Mouse (Mus musculus) megakaryocyte, adult 5-6 weeks (primary cell): Measurements from ENCODE around the gene C1qtnf3. TPM values are rescaled to one million over a fixed set of nuclear protein-coding genes. Genes with fewer than 3 reads are reported as not detected.

ENCODE experiments used
- ATAC-seq: 2 replicates; pipeline ENCODE4 v1.8.0; 2016; ENCODE audit warnings: mild to moderate bottlenecking, inconsistent platforms; ENCODE audit not compliant: poor library complexity, severe bottlenecking
- total RNA-seq, 2 experiments: library from RNA; stranded (forward) in 1 of 2; stranded (reverse) in 1 of 2; fragments of 153-499, 151-499 nt in 1 of 2; fragments of 221-1000, 200-1000 nt in 1 of 2; gene quantifications; 2 replicates each; pipeline versions ENCODE4 v1.2.3 to v1.2.4; 2015 to 2017

Gene C1qtnf3
- total RNA-seq (2015) (not detected in 2 replicates), total RNA-seq (2017) (not detected in 2 replicates)

DNA sequence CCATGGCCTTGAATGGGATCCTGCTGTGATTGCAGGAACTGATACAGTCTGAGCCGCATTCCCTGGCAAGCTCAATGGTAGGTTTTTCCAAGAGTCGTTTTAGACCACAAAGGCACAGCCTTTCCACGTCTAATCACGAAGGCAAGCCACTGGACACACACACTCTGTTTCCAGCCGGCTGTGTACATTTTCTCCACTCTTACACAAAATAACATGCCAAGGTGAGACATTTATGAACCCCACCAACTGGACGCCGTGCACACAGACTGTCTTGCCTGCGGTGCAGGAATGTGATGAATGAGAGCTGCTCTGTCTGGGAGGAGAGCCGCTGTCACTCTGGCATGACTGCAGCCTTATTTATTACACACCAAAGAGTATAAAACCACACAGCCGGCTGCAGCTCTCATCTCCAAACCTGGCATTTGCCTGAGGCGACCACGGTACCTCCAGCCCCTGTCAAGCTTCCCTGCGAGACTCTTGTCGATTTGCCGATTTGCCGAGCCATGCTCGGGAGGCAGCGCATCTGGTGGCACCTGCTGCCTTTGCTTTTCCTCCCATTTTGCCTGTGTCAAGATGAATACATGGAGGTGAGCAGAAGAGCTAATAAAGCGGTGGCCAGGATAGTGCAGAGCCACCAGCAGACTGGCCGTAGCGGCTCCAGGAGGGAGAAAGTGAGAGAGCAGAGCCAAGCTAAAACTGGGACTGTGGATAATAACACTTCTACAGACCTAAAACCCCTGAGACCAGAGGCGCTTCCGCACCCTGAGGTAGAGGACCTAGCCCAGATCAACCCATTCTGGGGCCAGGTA, at the start of gene C1qtnf3:
TSS of gene C1qtnf3 (plus strand) at position 382 of the 809 bp plus-strand sequence.
- ATAC-seq, result no peak

DNA sequence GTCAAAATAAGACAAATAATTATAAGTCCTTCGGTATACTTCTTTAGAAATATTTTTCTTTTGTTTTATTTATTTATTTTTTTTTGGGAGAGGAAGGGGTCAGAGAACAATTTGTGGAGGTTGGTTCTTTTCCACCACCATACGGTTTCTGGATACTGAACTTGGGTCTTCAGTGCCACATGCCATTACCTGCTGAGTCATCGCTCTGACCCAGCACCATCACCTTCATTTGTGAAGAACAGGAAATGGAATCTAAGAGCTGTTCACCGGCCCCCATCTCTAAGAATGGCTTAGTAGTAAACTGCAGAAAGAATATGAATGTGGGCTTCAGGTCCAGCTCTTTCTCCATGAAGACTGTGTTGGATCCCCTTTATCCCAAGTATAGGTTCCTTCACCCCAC, 49.8 kb upstream of the C1qtnf3 start:
- ATAC-seq, result no peak

DNA sequence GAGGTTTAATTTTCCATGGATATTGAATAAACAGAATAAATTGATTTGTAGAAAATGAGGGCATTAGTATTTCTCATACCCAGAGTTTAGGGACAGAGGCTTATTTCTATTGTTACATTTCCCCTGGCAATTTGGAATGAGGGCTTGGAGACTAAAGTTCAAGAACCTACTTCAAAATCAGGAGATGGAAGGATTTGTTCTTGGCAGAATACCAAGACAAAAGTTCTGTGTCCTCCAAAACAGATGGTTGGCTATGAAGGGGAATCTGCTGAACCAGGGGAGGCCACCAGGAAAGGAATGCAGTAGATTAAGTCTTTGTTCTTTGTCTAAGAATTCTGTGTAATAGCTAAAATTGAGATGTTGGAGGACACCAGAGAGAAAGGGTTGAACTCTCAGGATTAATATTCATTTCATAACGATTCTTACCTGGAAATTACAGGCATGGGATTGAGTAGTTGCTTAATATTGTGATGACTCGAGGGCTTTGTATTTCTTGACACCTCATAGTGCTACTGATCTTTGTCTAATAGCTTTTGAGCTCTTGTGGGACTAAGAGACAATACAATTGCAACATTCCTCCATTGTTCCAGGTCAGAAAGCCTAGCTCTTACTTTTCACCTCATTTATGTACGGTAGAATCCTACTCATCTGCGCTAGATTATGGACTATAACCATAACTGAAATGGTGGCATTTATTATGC, 35.4 kb upstream of the C1qtnf3 start:
- no peak for ATAC-seq

DNA sequence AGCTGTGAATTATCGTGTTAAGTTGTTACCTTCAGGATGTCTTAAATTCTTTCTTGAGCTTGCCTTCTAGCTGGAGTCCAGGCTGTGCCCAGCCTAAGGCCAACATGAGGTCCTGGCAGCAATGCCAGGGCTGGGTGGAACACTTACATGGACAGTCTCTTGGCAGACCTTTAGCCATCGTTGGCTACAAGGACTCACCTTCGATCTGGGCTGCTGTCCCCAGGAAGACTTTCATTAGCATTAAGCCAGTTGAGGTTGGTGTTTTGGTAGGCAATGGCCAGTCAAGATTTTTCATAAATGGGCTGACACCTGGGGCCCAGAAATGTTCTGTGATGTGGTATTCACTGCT, 34.8 kb upstream of the C1qtnf3 start:
- no peak for ATAC-seq

DNA sequence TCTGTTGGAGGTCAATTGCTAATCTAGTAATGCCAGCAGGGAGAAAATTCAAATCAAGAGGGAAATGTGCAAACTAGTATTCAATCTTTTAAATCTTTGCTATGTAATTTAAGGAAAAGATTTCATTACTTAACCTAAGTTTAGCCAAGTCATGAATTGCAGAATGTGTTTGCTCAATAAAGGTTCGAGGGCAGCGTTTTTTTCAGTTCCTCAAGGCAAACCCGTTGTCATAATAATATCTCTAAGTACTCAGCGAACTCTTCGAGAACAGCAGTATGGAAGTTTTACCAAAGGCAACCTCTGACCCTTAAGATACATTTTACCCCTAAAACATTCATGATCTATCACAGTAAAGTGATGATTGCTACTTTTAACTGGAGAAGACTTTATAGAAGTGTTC, 31.9 kb upstream of the C1qtnf3 start:
- peak; percentile 66 for ATAC-seq

DNA sequence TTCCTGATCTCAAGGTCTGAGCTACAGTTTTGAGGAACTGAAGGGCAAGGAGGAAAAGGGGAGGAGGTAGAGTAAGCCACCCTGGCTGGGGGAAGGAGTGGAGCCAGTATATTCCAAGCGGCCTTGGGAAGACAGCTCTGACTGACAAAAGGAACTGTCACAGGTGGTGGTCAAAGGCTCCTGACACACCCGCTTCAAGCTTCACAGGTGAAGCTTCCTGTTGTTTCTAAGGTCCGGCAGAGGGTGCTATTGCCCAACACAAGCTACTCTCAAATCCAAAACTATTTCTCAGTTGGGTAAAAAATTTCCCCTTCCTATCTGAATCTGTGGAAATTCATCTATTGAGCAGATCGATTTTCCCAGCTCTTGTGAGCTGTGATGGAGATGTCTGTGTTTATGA, 31.1 kb upstream of the C1qtnf3 start:
- ATAC-seq, result peak; percentile 74

DNA sequence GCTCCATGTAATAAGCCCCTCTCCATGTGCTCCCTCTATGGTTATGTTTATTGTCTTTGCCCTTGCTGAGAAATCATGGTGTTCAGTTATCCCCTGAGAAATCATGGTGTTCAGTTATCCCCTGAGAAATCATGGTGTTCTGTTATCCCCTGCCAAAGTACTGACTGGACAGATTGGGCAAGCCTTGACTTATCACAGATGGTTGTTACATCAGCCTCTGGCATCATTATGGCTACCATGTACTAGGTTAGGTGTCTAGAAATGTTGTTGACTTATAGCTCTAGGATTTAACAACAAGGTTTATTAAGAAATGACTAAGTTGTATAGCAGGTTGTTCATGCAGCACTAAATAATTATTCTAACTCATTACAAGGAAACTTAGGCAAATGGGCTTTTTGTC, 30.1 kb upstream of the C1qtnf3 start:
- no peak for ATAC-seq

DNA sequence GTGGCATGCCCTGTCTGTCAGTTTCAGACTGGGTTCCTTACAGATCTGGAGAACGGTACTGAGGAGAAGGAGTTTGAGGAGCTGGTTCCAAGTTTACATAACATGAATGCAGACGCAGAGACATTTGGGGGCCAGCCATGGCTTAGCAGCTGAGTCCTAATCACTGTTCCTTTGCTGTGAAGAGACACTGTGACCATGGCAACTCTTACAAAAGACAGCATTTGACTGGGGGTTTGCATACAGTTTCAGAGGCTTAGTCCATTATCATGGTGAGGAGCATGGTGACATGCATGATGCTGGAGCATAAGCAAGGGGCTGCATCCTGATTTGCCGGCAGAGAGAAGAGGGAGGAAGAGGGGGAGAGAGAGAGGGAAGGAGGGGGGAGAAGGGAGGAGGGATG, 29.6 kb upstream of the C1qtnf3 start:
- ATAC-seq, result no peak

DNA sequence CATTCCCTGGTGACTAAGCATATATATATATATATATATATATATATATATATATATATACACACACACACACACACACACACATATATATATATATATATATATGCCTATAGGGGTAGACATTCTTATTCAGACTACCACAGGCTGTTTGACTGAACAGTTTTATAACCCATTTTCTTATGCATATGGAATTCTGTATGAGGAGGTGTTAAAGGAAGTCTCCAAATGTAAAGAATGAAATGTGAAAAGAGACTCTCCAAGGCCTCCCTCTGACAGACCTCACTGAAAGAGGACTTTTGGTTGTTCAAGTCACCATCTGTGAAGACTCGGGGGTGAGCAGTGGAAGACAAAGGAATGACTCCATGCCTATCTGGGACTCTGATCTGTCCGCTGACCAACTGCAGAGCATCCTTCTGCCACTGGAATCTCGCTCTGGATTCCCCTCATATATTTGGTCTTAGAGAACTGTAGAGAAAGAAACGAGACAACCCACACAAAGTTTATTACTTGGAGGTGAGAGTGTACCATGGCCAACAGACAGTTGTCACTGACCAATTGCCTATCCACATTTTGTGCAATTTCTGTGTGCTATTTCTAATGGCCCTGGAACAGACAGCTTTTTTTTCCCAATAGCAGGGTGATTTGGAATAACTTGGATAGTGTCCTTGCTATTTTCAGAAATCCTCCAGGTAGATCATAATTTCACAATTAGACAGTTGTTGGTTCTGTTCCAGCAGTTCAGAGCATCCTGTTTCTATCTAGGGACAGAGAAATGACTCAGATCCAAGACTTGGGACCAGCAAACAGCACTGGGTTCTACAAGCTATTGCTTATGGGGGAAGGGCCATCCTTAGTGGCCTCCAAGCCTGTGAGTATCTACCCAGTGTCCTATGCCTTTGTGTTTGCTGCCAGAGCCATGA, 28.8 kb upstream of the C1qtnf3 start:
- no peak for ATAC-seq

DNA sequence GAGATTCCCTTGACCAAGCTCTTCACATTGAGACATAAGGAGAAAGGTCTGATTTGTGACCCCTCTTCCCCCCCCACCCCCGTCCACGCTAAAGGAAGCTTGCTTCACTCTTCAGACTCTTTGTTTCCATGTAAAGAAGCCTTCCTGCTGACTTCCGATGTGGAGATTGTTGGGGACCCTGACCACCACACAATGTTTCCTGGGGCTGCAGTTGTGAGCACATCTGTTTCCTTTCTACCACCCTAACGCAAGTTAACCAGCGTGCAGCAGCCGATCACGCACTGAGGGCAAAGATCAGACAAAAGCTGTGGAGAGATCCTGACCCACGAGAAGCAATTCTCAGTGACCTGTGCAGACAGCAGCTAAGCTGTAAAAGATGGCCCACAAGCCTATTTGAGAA, 24.8 kb upstream of the C1qtnf3 start:
- ATAC-seq, result no peak

DNA sequence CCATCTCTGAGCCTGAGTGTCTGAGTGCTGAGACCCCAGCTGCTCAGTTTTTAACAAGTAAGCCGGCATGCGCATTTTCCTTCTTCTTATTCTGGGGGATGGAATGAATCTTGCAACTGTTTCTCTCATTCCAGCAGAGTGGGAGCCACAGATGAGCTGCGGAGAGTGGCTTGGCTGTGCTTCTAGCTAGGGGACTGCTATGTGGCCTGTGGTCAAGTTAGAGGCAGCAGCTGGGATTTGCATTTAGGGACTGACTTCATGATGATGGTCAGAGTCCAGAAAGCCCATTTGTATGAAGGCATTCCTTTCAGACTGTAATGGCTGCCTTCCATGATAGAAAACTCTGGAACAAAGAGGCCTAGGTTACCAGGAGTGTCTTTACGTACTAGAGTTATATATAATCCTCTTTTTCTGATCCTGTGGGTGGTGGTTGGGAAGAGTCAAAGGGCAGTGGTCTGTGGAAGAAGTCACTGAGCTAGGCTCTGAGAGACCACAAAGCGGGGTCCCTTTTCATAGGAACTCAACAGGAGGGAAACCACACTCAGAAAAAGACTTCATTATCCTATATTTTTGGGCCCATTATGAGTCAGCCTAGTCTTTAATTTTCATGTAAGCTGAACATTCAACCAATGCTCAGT, 23.4 kb upstream of the C1qtnf3 start:
- no peak for ATAC-seq

DNA sequence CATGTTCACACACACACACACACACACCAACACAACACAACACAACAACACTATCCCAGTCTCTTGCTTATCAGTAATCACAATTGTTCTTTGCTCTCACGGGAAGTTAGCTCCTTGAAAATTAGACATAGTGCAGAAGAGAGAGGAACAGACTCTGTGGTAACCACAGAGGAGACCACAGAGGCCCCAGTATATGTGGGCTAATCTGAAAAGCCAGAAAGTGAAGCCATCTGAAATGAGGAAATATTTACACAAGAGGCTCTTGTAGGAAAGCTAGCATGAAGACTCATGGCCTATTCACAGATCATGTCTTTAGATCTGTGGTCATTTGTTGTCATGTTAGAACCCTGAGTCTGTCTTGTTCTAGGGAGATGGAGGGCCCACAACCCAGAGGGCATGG, 18.2 kb upstream of the C1qtnf3 start:
- ATAC-seq, result peak; percentile 98

DNA sequence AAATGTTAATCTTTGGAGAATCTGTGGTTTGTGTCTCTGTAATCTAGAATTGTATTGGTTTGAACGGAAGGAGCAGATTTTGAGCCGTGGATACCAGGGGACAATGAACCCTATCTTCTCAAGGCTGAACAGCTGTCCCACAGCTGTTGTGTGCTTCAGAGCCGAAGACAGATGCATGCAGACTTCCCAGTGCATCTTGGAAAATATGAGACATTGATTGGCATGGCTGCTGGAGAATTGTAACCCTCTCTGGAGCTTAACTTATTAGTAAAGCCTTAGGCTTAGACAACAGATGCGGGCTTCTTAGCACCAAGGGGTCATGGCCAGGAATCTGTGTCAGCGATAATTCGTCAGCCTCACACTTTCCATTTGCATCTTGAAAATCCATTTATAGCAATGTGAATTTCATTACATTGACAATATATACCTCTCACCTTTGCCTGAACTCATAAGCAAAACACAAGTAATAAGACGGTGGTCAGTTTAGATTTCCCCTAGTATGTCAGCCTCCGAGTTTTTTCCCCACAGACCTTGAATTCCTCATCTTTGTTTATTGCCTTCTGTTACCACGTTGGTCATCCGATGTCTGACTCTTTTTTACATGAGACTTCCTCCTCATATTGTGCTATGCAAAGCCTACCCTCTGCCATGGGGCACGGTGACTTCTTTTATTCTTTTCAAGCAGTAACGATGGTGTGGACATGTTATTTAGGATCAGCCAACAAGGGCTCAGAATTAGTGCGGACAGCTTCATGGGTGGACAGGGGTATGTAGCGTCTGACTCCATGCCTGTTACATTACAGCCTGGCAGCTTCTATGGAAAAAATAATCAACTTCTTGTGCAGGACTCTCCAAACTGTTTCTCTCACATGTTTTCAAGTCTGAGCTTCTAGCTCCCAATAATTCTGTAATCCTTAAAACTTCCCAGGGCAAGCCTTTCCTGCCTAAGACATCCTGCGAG, 11.7 kb upstream of the C1qtnf3 start:
- ATAC-seq, result no peak

DNA sequence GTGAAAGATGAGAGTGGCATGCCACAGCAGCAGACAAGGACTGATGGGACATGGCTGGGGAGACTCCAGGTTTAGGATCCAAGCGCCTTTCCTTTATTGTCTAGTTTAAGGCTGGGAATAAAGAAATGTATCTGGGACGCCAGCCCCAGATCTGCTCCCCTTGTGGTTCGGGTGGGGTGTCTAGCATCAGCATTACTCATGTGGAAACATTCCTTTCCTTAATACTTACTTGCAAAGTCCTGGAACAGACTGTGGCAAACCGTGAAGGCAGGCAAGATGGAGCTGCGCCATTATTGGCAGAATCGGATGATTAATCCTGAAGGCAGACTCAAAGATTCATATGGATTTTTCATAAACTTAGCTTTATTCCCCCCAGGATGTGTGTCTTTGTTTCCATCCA, 10.2 kb upstream of the C1qtnf3 start:
- no peak for ATAC-seq

DNA sequence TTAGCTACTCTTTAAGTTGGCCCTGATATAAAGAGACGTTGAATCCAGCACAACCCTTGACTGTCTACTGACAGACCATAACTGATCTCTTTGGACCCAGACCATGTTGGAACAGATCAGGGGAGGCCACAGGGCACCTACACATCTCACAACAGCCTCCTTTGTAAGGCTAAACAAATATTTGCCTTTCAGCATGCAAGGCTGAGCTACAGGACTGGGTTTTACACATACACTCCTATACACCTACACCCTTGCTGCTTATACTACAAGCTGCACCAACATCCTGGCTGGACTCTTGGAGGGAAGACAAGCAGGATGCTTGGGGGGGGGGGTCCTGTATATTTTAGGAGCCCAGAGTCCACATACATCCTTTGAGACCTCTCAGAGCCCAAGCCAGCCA, 4.3 kb upstream of the C1qtnf3 start:
- no peak for ATAC-seq

DNA sequence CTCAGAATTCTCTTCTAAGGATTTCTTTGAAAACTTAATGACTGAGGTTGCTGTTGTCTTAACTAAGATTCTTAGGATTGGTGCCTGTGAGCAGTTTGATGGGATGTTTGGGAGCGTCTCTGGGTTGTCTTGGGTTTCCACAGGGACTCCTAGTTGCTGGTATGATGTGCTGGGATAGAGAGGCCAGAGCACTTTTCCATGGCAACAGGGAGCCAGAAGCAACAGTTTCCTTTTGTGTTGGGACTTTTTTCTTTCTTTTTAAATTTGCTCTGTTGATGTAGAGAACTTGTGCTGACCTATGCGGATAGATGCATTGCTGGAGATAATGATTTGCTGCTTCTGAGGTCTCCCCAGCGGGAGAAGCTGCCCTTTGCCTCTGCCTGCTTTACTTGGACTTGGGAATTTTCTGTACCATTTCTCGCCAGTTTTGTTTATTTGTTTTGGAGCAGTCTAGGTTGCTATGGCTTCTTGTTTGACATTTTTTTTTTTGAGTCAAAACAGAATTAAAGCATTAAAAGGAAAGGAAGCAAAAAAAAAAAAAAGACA, 701 bp downstream of the C1qtnf3 start:
- no peak for ATAC-seq

DNA sequence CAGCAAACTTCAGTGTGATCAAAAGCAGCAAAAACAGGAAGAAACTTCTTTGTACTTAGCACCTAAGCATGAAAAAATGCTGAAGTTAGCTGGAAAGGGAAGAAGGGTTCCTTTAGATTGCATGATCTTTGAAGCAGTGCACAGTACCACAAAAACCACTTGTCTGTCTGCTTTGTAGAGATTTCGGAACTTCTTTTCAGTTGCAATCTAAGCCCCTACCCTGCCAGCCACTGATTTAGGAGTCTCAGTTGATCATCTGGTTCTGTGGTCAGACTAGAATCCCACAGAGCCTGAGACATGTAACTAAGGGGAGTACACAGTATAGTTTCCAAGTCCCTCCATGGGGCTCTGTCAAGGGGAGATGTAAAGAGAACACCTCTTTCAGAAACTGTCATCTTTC, 1.3 kb downstream of the C1qtnf3 start:
- ATAC-seq, result peak; percentile 68

DNA sequence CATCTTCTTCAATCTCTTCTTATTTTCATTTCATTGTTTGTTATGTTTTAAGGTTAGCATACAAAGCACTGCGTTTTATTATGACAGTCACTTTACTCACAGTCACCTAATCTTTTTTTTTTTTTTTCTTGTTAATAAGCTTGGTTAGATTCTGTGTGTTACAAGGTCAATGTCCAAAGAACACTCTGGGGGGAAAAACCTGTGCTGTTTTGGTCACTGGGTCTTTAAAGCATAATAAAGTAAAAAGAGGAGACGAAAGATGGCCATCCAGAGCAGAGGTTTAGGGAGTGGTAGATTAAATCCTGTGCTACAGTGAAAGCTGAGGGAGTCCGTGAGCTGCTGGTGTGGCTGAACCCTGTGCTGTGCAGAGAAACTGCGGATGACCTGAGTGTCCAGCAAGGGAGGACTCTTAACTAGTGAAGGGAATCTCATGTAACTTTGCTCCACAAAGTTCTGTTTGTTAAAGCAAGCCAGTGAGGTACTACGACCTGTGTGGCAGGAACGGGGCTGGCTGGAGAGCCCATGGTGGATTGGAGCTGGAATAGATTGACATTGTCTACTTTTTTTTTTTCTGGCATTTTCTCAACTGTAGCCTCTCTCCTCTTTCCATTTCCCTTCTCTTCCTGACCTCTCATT, 2.4 kb downstream of the C1qtnf3 start:
- ATAC-seq, result no peak

DNA sequence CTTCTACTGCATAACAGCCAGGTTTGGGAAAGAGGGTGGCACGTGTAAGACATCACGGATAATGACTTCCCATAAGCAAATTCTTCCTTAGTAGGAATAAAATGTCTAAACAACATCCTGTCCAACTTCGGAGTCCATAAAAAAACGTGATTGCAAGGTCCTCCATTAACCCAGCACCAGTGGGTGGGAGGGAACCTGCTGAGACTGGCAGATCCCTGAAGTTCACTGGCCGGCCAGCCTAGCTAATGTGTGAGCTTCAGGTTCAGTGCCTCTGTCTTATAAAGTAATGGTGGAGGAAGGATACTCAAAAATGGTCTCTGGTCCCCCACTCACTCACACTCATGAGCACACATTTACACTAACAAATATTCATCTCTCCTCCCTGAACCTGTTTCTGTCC, 3.0 kb downstream of the C1qtnf3 start:
- ATAC-seq, result no peak
